Mouse (Mus musculus): ENCODE measurements around the gene Cyp11a1. TPM values are rescaled to one million over a fixed set of nuclear protein-coding genes. Genes with fewer than 3 reads are reported as not detected.

Gene Cyp11a1
- polyA plus RNA-seq, 1 experiment from 2014 or later, result 0.42 TPM

- H3K4me2 ChIP-seq (replicated peaks), result peak overlapping the region; percentile 52
- H3K27ac ChIP-seq (replicated peaks), result no peak overlapping the region
- peaks cover 41% of the 10 kb centered on the region for H3K27me3 ChIP-seq
- 15% methylated on average over 13 of the region's 13 CpGs for WGBS
- no peaks in the 10 kb centered on the region for H3K36me3 ChIP-seq
- H3K4me1 ChIP-seq, result peaks cover 8% of the 10 kb centered on the region
- H3K9ac ChIP-seq (replicated peaks), result peak overlapping the region; percentile 32
- no peaks in the 10 kb centered on the region for H3K9me3 ChIP-seq
- H3K4me3 ChIP-seq, result peak overlapping the region; percentile 24
- ATAC-seq (ENCODE audit: low FRiP score, low read depth), result 0 out of 2 replicates have a peak, but pooled peaks have one; percentile 27
Measured at GRCm38 (mm10) chr9:57997511-57998031, 8.6 kb upstream of the Cyp11a1 start.

- under 1% methylated on average over 20 of the region's 20 CpGs for WGBS
- H3K4me1 ChIP-seq, result peaks cover 8% of the 10 kb centered on the region
- no peaks in the 10 kb centered on the region for H3K36me3 ChIP-seq
- H3K4me3 ChIP-seq, result peak overlapping the region; percentile 24
- H3K27ac ChIP-seq (replicated peaks), result no peak overlapping the region
- H3K9ac ChIP-seq (replicated peaks), result peak overlapping the region; percentile 32
- peak; percentile 88 for ATAC-seq (ENCODE audit: low FRiP score, low read depth)
- H3K9me3 ChIP-seq, result no peaks in the 10 kb centered on the region
- peak overlapping the region; percentile 52 for H3K4me2 ChIP-seq (replicated peaks)
- peaks cover 41% of the 10 kb centered on the region for H3K27me3 ChIP-seq
Measured at GRCm38 (mm10) chr9:57998032-57998659, 8.1 kb upstream of the Cyp11a1 start.

DNA sequence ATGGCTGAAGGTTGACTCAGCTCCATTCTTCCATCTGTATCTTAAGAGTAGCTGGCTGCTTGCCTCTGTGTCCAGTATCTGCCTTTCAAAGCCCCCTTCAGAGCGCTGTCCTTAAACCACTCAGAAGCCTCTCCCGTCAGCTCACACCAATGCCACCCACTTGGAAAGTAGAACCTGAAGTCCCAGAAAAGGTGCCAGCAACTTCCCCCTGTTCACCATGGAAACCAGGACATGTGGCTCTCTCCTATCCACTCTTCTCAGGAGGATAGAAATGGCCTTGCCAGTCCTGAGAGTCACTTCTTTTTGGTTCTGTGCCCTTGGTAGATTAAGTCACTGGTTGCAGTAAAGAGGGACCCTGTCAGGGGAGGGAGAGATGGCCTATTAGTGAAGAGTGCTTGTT, 7.5 kb upstream of the Cyp11a1 start:
- Histone ChIP-seq H3K4me2 (replicated peaks) (no peak overlapping the region), H3K9me3 (no peaks in the 10 kb centered on the region), H3K27ac (replicated peaks) (no peak overlapping the region), H3K36me3 (no peaks in the 10 kb centered on the region), H3K4me3 (no peak overlapping the region), H3K4me1 (peaks cover 8% of the 10 kb centered on the region), H3K27me3 (peaks cover 41% of the 10 kb centered on the region), H3K9ac (replicated peaks) (no peak overlapping the region)
- no peak for ATAC-seq (ENCODE audit: low FRiP score, low read depth)
- 54% methylated on average over 2 of the region's 2 CpGs for WGBS

DNA sequence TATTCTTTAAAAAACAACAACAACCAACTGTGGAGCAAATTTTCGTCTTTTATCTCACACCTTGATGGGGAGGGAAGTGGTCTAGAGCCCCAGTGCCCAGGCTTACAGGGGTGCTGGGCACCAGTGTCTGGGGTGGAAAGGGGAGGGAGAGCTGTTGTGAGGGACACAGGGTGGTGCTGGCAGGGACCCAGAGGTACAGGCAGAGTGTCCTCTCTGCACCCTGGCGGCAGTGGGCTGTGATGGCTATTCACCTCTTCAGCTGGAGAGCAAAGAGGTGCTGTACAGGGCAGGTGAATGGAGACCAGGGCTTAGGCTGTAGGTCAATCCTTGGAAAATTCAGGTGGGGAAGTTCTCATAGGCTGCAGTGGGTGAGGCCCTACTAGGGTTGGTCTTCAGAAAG, 6.5 kb upstream of the Cyp11a1 start:
- peaks cover 41% of the 10 kb centered on the region for H3K27me3 ChIP-seq
- no peak overlapping the region for H3K9ac ChIP-seq (replicated peaks)
- H3K4me3 ChIP-seq, result no peak overlapping the region
- no peaks in the 10 kb centered on the region for H3K9me3 ChIP-seq
- H3K4me1 ChIP-seq, result peaks cover 8% of the 10 kb centered on the region
- ATAC-seq (ENCODE audit: low FRiP score, low read depth), result no peak
- H3K36me3 ChIP-seq, result no peaks in the 10 kb centered on the region
- H3K27ac ChIP-seq (replicated peaks), result no peak overlapping the region
- no peak overlapping the region for H3K4me2 ChIP-seq (replicated peaks)
- WGBS, result 58% methylated on average over 2 of the region's 2 CpGs

DNA sequence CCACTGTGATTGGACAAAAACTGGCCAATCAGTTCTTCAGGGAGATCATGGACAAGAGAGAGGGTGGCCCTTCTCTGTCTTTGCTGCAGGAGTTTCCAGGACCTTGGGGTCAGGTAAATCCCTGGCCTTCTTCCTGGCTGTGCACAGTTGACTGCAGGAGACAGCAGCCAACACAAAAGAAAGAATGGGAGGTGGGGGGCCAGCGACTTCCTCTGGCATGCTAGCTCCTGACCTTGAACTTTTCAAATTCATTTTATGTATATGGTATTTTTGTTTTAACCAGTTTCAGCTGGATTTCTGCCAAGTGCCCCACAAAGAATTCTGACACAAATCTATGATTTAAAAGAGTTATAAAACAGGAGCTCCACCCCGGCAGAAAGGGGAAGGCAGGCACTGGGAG, 2.9 kb upstream of the Cyp11a1 start:
- no peak overlapping the region for H3K27ac ChIP-seq (replicated peaks)
- no peaks in the 10 kb centered on the region for H3K36me3 ChIP-seq
- H3K4me1 ChIP-seq, result peaks cover 3% of the 10 kb centered on the region
- H3K9me3 ChIP-seq, result no peaks in the 10 kb centered on the region
- H3K4me2 ChIP-seq (replicated peaks), result no peak overlapping the region
- WGBS, result 30% methylated on average over 2 of the region's 2 CpGs
- H3K4me3 ChIP-seq, result no peak overlapping the region
- no peak for ATAC-seq (ENCODE audit: low FRiP score, low read depth)
- H3K9ac ChIP-seq (replicated peaks), result no peak overlapping the region
- peaks cover 20% of the 10 kb centered on the region; the same call in 1 of the 2 replicates for H3K27me3 ChIP-seq

GRCm38 (mm10) chr9:58008336-58009014, 2.3 kb downstream of the Cyp11a1 start:
- Histone ChIP-seq H3K27ac (replicated peaks) (peak overlapping the region; percentile 93), H3K4me2 (replicated peaks) (peak overlapping the region; percentile 43), H3K27me3 (no peaks in the 10 kb centered on the region; the same call in 1 of the 2 replicates), H3K4me3 (peak overlapping the region; percentile 19; the same call in 1 of the 2 replicates), H3K4me1 (peaks cover 30% of the 10 kb centered on the region), H3K9me3 (no peaks in the 10 kb centered on the region), H3K36me3 (no peaks in the 10 kb centered on the region), H3K9ac (replicated peaks) (peak overlapping the region; percentile 41; the same call in 1 of the 2 replicates)
- ATAC-seq (ENCODE audit: low FRiP score, low read depth), result peak; percentile 81
- WGBS, result 56% methylated on average over 12 of the region's 12 CpGs

DNA sequence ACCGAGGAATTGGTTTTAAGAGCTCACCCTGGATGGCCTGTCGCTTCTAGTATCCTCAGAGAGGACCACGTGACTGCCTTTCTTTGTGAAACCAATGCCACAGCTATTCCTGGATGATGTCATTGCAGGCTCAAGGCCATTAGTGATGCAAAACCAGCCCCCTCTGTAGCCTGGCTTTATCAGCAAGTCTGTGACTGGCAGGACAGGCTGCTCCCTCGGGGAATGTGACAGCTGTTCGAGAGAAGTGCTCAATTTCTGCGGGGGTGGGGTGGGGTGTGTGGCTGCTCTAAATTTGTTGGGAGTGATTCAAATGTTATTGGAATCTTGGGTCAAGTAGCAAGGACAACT, 2.8 kb downstream of the Cyp11a1 start:
- WGBS, result 2% methylated on average over 6 of the region's 6 CpGs
- no peaks in the 10 kb centered on the region for H3K9me3 ChIP-seq
- peak overlapping the region; percentile 41; the same call in 1 of the 2 replicates for H3K9ac ChIP-seq (replicated peaks)
- peak overlapping the region; percentile 19; the same call in 1 of the 2 replicates for H3K4me3 ChIP-seq
- H3K4me1 ChIP-seq, result peaks cover 30% of the 10 kb centered on the region
- H3K36me3 ChIP-seq, result no peaks in the 10 kb centered on the region
- H3K27ac ChIP-seq (replicated peaks), result peak overlapping the region; percentile 93
- ATAC-seq (ENCODE audit: low FRiP score, low read depth), result peak; percentile 95
- H3K27me3 ChIP-seq, result no peaks in the 10 kb centered on the region; the same call in 1 of the 2 replicates
- H3K4me2 ChIP-seq (replicated peaks), result peak overlapping the region; percentile 43

DNA sequence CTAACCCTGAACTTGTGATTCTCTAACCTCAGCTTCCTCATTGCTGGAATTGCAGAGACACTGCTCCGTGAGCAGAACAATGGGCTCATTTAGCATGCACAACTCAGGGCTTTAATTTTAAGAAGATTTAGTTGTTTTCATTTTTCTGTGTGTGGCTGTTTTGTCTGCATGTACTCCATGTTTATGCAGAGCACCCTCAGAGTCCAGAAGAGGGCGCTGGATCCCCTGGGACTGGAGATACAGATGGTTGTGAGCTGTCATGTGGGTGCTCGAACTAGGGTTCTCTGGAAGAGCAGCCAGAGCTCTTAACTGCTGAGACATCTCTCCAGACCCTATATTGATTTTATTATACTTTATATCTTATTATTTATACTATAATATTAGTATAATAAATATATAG, 3.4 kb downstream of the Cyp11a1 start:
- Histone ChIP-seq H3K4me2 (replicated peaks) (peak overlapping the region; percentile 43; the same call in 1 of the 2 replicates), H3K4me1 (peaks cover 30% of the 10 kb centered on the region), H3K9ac (replicated peaks) (no peak overlapping the region), H3K36me3 (no peaks in the 10 kb centered on the region), H3K4me3 (no peak overlapping the region), H3K27me3 (no peaks in the 10 kb centered on the region), H3K27ac (replicated peaks) (peak overlapping the region; percentile 93), H3K9me3 (no peaks in the 10 kb centered on the region)
- no peak for ATAC-seq (ENCODE audit: low FRiP score, low read depth)
- 48% methylated on average over 3 of the region's 3 CpGs for WGBS

DNA sequence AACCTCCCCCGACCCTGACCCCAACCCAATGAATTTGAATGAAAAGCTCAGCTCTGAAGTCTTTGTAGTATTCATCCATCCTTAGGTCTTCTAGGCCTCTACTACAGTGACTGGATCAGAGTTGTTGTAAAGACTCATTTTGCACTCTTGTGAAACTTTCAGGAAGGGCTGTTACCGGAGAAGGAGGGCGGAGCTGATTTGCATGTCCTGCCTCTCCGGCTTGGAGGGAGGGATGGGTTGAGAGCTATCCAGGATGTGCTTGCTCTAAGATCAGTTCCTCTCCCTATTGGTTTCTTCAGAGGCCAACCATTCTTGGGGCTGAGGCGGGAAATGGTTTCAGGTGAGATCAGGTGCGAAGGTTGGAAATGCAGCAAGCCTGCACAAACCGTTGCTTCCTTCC, 4.8 kb downstream of the Cyp11a1 start:
- no peaks in the 10 kb centered on the region for H3K27me3 ChIP-seq
- no peak overlapping the region for H3K9ac ChIP-seq (replicated peaks)
- H3K9me3 ChIP-seq, result no peaks in the 10 kb centered on the region
- WGBS, result 52% methylated on average over 7 of the region's 7 CpGs
- no peak overlapping the region for H3K4me3 ChIP-seq
- no peaks in the 10 kb centered on the region for H3K36me3 ChIP-seq
- no peak for ATAC-seq (ENCODE audit: low FRiP score, low read depth)
- H3K4me2 ChIP-seq (replicated peaks), result no peak overlapping the region
- no peak overlapping the region for H3K27ac ChIP-seq (replicated peaks)
- H3K4me1 ChIP-seq, result peaks cover 30% of the 10 kb centered on the region

DNA sequence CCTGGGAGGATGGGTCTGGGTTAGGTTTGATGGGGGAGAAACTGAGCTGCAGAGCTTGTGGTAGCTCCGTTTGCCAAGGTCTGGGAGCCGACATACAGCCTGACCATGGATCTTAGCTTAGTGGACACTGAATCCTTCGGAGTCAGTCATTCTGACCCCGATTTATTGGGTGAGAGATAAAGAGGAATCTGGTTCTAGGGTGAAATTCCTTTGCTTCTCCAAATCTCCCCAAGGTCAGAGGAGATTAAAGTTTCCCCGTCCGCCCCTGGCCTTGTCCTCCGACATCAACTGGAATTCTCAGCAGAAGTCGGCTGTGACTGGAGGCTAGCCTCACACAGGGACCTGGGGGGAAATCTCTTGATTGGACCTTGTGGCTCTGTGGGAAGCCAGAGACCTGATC, 5.3 kb downstream of the Cyp11a1 start:
- 79% methylated on average over 8 of the region's 8 CpGs for WGBS
- Histone ChIP-seq H3K4me1 (peaks cover 30% of the 10 kb centered on the region), H3K9me3 (no peaks in the 10 kb centered on the region), H3K4me2 (replicated peaks) (no peak overlapping the region), H3K36me3 (no peaks in the 10 kb centered on the region), H3K4me3 (no peak overlapping the region), H3K9ac (replicated peaks) (no peak overlapping the region), H3K27me3 (no peaks in the 10 kb centered on the region), H3K27ac (replicated peaks) (no peak overlapping the region)
- ATAC-seq (ENCODE audit: low FRiP score, low read depth), result no peak

GRCm38 (mm10) chr9:58012486-58012885, 6.3 kb downstream of the Cyp11a1 start:
- ATAC-seq (ENCODE audit: low FRiP score, low read depth), result no peak
- Histone ChIP-seq H3K36me3 (no peaks in the 10 kb centered on the region), H3K27ac (replicated peaks) (no peak overlapping the region), H3K9me3 (no peaks in the 10 kb centered on the region), H3K27me3 (no peaks in the 10 kb centered on the region), H3K4me1 (peaks cover 30% of the 10 kb centered on the region), H3K9ac (replicated peaks) (no peak overlapping the region), H3K4me3 (no peak overlapping the region), H3K4me2 (replicated peaks) (no peak overlapping the region)
- 76% methylated on average over 2 of the region's 2 CpGs for WGBS

DNA sequence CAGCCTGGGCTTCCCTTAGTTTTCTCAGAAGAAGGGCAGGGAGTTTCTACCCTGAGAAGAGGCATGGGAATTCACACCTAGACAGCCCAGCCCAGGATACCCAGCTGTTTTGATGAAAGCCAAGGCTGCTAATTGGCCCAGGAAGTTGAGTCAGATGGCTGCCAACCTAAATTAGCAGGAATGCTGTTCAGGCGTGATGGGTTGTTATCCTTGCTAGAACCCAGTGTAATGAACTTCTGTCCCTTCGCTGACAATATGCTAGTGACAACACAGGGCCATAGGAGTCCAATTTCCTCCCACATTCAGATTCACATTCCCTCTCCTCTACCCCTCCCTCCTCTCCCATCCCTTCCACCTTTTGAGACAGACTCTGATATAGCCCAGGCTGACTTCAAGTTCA, 6.7 kb downstream of the Cyp11a1 start:
- no peak overlapping the region for H3K27ac ChIP-seq (replicated peaks)
- H3K4me2 ChIP-seq (replicated peaks), result no peak overlapping the region
- no peak for ATAC-seq (ENCODE audit: low FRiP score, low read depth)
- no peak overlapping the region for H3K9ac ChIP-seq (replicated peaks)
- no peaks in the 10 kb centered on the region for H3K36me3 ChIP-seq
- no peaks in the 10 kb centered on the region for H3K27me3 ChIP-seq
- no peaks in the 10 kb centered on the region for H3K9me3 ChIP-seq
- H3K4me1 ChIP-seq, result peaks cover 30% of the 10 kb centered on the region
- H3K4me3 ChIP-seq, result no peak overlapping the region
- 63% methylated on average over 2 of the region's 2 CpGs for WGBS

All from midbrain, embryonic 12.5 days (tissue).